Mouse (Mus musculus): Measurements from ENCODE around the gene Olfr474.
"Not testable (repeated sequence)": the region's sequence is repeated elsewhere in the genome, so short reads cannot be mapped to it uniquely, and the experiment has no call there.

Olfr474 gene

DNA sequence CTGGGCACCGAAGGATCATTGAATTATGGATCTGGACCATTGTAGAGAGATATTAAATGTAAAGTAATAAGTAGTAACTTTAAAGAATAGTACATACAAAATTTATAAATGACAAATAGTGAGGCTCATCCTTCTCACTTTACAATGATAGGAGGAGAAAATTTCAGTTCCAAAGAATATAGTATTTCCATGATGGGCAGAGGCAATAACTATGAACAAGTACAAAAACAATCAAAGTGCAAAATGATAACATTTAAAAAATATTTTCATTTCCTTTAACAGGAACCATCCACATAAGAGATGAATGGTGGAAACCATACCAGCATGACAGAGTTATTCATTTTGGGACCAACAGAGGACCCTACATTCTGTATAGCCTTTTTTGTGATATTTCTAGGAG, at the start of gene Olfr474:
Olfr474 (plus strand) TSS at position 301 of the 400 bp plus-strand sequence.
- CTCF ChIA-PET, result no interaction called here

DNA sequence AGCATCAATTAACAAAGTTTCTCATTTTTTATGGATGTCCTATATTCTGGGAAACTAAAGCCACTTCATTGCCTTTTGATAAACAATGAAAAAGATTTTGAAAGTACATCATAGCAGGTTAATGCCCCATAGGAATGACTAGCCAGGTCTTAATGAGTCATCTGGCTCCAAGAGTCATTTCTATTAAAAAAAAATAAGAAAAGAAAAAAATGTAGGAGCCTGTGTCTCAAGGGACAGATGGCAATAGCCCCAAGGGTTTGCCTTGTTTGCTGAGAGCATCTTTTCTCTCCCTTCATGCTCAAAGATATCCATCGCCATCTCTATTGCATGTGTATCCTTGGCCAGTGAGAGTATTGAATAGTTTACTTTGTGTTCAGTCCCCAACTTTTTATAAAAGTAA, 24.3 kb upstream of the Olfr474 start, which contains the start of gene Olfr473:
Olfr473 (plus strand) TSS at position 301 of the 400 bp plus-strand sequence.
- CTCF ChIA-PET, result no interaction called here

DNA sequence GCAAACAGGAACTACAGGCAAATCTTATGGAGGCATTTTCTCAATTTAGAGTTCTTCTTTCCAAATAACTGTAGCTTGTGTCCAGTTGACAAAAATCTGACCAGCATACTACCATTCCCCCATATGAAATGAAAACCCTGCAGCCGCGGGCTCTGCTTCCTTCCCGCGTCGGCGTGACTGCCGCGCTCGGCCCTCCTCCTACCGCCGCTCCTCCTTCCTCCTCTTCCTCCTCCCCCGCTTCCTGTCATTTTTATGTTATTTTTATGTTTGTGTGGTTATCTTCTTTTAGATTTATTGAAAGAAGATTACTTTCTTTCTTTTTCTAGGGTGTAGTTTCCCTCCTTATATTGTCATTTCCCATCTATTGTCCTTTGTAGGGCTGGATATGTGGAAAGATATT, 1.9 kb upstream of the Olfr474 start:
- CTCF ChIA-PET, result not testable (repeated sequence)

DNA sequence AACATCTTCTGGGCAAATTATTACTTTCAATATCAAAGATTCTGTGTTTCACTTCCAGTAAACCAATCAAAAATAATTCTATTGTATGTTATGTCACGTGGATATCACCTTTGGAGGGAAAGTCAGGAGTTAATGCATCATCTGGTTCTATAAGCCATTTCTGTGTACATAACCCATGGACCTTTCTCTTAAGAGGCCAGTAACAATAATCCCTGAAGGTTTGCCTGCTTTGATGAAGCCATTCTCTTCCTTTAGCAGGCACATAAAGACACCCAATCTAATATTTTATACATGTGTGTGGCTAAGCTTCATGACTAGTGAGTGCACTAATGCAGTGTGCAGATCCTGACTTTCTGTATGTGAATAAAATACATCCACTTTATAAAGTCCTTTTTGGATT, 10.1 kb downstream of the Olfr474 start, which contains the start of gene Olfr476:
Olfr476 (plus strand) TSS at position 301 of the 400 bp plus-strand sequence.
- CTCF ChIA-PET, result no interaction called here

DNA sequence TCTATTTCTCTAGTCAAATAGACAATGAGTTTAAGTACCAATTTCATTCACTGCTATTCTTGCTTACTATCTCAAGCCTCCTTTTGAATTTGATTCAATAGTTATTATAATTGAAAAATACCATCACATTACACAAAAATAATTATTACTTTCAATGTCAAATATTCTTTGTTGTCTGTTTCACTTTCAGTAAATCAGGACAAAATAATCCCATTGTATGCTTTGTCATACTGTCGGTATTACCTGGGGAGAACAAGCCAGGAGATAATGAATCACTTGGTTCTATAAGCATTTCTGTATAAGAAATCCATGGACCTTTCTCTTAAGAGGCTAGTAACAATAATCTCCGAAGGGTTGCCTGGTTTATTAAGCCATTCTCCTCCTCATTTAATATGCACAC, 31.9 kb downstream of the Olfr474 start, which contains the start of gene Olfr477:
Olfr477 (plus strand) TSS at position 301 of the 400 bp plus-strand sequence.
- CTCF ChIA-PET, result no interaction called here

All from spleen, embryonic (tissue).